Mouse (Mus musculus): ENCODE results near the gene Sec31b. TPM values are rescaled to one million over a fixed set of nuclear protein-coding genes. Genes with fewer than 3 reads are reported as not detected.

Gene Sec31b
- polyA plus RNA-seq, 2 experiments = 0.34 to 1.6 TPM

GRCm38 (mm10) chr19:44567763-44568162 lies 22.1 kb upstream of the Sec31b start:
- Histone ChIP-seq H3K27me3 (ENCODE audit: control insufficient read depth, insufficient read depth, low read length) (no peaks in the 10 kb centered on the region), H3K4me3 (replicated peaks; ENCODE audit: low read length) (no peak overlapping the region), H3K9ac (ENCODE audit: low read depth, low read length, severe bottlenecking) (no peak overlapping the region), H3K4me2 (replicated peaks; ENCODE audit: low read depth, low read length, severe bottlenecking) (no peak overlapping the region), H3K9me3 (ENCODE audit: control insufficient read depth, low read length) (no peaks in the 10 kb centered on the region), H3K4me1 (ENCODE audit: control insufficient read depth, insufficient read depth, low read length) (peaks cover 15% of the 10 kb centered on the region), H3K27ac (replicated peaks; ENCODE audit: low read depth, low read length) (no peak overlapping the region), H3K36me3 (ENCODE audit: control insufficient read depth, insufficient read depth, low read length) (peaks cover 73% of the 10 kb centered on the region)
- 89% methylated on average over 3 of the region's 3 CpGs for WGBS
- ATAC-seq (ENCODE audit: low FRiP score, low read depth) (no peak), DNase-seq (ENCODE audit: low spot score) (no peak)
- no peak for TF ChIP-seq POLR2A (IDR thresholded peaks at IDR 0.05; ENCODE audit: borderline replicate concordance, extremely low read depth, insufficient read depth, insufficient read length)

DNA sequence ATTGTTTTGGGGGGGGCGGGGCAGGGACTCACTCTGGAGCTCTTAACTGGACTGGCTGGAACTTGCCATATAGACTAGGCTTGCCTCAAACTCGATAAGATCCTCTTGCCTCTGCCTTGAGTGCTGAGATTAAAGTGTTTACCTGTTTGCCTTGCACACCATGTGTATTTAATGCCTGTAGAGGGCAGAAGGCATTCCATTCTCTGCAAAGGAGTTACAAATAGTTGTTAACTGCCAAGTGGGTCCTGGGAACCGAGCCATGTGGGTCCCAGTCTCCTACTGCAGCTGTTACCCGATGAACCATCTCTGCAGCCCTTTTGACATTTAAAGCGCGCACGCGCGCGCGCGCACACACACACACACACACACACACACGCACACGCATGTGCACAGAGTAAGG lies 18.3 kb upstream of the Sec31b start:
- Histone ChIP-seq H3K9me3 (ENCODE audit: control insufficient read depth, low read length) (no peaks in the 10 kb centered on the region), H3K36me3 (ENCODE audit: control insufficient read depth, insufficient read depth, low read length) (peaks cover 36% of the 10 kb centered on the region), H3K4me1 (ENCODE audit: control insufficient read depth, insufficient read depth, low read length) (peaks cover 15% of the 10 kb centered on the region), H3K4me3 (replicated peaks; ENCODE audit: low read length) (peak overlapping the region; percentile 80), H3K4me2 (replicated peaks; ENCODE audit: low read depth, low read length, severe bottlenecking) (peak overlapping the region; percentile 78), H3K27ac (replicated peaks; ENCODE audit: low read depth, low read length) (no peak overlapping the region), H3K27me3 (ENCODE audit: control insufficient read depth, insufficient read depth, low read length) (no peaks in the 10 kb centered on the region), H3K9ac (ENCODE audit: low read depth, low read length, severe bottlenecking) (no peak overlapping the region)
- TF ChIP-seq POLR2A (IDR thresholded peaks at IDR 0.05; ENCODE audit: borderline replicate concordance, extremely low read depth, insufficient read depth, insufficient read length) = no peak
- DNase-seq (ENCODE audit: low spot score) (no peak), ATAC-seq (ENCODE audit: low FRiP score, low read depth) (no peak)
- WGBS = 86% methylated on average over 14 of the region's 14 CpGs

DNA sequence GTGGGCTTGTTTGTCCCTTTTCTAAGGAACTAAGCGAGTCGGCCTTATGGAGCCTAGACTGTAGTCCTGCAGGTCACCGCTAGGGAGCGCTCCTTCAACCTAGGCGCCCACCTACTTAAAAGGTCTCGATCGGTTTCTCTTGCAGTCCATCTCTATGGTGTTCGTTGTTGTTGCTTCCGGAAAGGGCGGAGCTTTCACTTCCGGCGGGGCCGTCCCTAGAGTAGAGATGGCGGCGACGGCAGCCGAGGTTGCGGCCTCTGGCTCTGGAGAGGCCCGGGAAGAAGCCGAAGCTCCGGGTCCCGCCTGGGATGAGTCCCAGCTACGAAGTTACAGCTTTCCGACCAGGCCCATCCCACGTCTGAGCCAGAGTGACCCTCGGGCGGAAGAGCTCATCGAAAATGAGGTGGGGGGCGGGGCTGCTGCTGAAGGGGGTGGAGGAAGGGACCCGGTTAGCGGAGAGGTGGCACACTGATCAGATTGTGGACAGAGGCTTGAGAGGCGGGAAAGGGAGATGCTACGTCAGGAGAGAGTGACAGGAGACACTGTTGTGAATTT lies 17.1 kb upstream of the Sec31b start, which contains the start of gene Hif1an:
Gene Hif1an (plus strand): TSS at position 199 of the 555 bp plus-strand sequence.
- no peaks in the 10 kb centered on the region for H3K27me3 ChIP-seq (ENCODE audit: control insufficient read depth, insufficient read depth, low read length)
- H3K9ac ChIP-seq (ENCODE audit: low read depth, low read length, severe bottlenecking) = peak within 1 kb of the TSS; percentile 71
- peak within 1 kb of the TSS; percentile 80 for H3K4me3 ChIP-seq (replicated peaks; ENCODE audit: low read length)
- no peaks in the 10 kb centered on the region for H3K9me3 ChIP-seq (ENCODE audit: control insufficient read depth, low read length)
- ATAC-seq (ENCODE audit: low FRiP score, low read depth) (peak; percentile 96), DNase-seq (ENCODE audit: low spot score) (peak; percentile 97)
- H3K4me2 ChIP-seq (replicated peaks; ENCODE audit: low read depth, low read length, severe bottlenecking) = peak within 1 kb of the TSS; percentile 78
- H3K27ac ChIP-seq (replicated peaks; ENCODE audit: low read depth, low read length) = peak within 1 kb of the TSS; percentile 69
- H3K36me3 ChIP-seq (ENCODE audit: control insufficient read depth, insufficient read depth, low read length) = peaks cover 23% of the 10 kb centered on the region
- H3K4me1 ChIP-seq (ENCODE audit: control insufficient read depth, insufficient read depth, low read length) = peaks cover 15% of the 10 kb centered on the region
- WGBS = under 1% methylated on average over 33 of the region's 33 CpGs
- TF ChIP-seq POLR2A (IDR thresholded peaks at IDR 0.05; ENCODE audit: borderline replicate concordance, extremely low read depth, insufficient read depth, insufficient read length) = peak; percentile 87; the same call in 1 of the 2 replicates

DNA sequence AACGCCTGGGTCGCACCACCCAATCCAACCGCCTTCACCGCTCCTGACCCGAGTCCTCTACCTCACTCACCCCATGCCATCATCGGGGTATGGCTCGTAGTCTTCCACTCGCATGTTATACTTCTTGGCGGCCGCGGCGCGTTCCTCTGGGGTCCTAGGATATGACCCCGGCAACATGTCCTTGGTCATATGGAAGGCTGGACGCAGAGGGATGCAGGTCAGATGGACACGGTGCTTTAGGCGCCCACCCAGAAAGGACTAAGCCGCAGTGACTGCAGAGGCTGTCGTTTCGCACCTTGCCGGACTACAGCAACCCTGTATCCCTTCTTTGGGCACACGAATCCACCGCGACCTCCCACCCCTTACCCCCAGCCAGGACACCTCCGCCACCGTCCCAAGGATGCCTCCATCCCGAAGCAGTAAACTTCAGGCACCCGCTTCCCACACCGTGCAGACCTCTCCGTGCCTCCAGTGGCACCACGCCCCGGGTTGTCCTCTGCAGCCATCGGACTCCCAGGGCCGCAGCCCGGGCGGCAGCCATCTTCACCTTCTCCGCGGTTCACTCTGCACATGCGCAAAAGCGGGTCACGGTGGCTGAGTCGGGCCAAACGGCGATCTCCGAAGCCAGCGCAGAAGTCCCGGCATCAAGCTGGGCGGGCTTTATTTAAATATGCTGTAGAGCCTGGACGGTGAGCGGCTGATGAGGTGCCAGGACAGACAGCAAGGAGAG lies 9.4 kb upstream of the Sec31b start, which contains the start of gene Ndufb8:
Gene Ndufb8 (minus strand): TSS at position 580 of the 730 bp plus-strand sequence.
- H3K36me3 ChIP-seq (ENCODE audit: control insufficient read depth, insufficient read depth, low read length) = peaks cover 33% of the 10 kb centered on the region
- no peaks in the 10 kb centered on the region for H3K9me3 ChIP-seq (ENCODE audit: control insufficient read depth, low read length)
- H3K4me2 ChIP-seq (replicated peaks; ENCODE audit: low read depth, low read length, severe bottlenecking) = peak within 1 kb of the TSS; percentile 84
- H3K9ac ChIP-seq (ENCODE audit: low read depth, low read length, severe bottlenecking) = peak within 1 kb of the TSS; percentile 92
- H3K4me3 ChIP-seq (replicated peaks; ENCODE audit: low read length) = peak within 1 kb of the TSS; percentile 65
- no peaks in the 10 kb centered on the region for H3K27me3 ChIP-seq (ENCODE audit: control insufficient read depth, insufficient read depth, low read length)
- under 1% methylated on average over 48 of the region's 50 CpGs for WGBS
- H3K4me1 ChIP-seq (ENCODE audit: control insufficient read depth, insufficient read depth, low read length) = peaks cover 6% of the 10 kb centered on the region
- DNase-seq (ENCODE audit: low spot score) (peak; percentile 88), ATAC-seq (ENCODE audit: low FRiP score, low read depth) (peak; percentile 88)
- peak within 1 kb of the TSS; percentile 61 for H3K27ac ChIP-seq (replicated peaks; ENCODE audit: low read depth, low read length)
- TF ChIP-seq POLR2A (IDR thresholded peaks at IDR 0.05; ENCODE audit: borderline replicate concordance, extremely low read depth, insufficient read depth, insufficient read length) = peak; percentile 90; the same call in 1 of the 2 replicates

DNA sequence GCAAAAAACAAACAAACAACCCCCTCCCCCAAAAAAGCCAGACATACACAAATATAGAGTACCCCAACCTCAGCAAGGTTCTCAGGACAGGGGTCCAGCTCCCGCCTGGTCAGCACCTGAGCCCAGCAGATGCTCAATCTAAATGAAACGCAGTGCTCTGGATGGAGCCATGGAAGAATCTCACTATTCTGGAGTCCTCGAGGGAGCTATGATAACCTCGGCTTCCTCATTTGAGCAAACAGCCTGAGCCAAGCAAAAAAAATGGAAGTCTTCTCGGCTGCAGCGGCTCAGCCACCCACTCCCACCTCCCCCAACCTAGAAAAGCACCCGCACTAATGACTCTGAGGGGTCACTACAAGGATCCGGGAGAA lies 8.8 kb upstream of the Sec31b start:
- Histone ChIP-seq H3K36me3 (ENCODE audit: control insufficient read depth, insufficient read depth, low read length) (peaks cover 39% of the 10 kb centered on the region), H3K4me1 (ENCODE audit: control insufficient read depth, insufficient read depth, low read length) (peaks cover 6% of the 10 kb centered on the region), H3K27ac (replicated peaks; ENCODE audit: low read depth, low read length) (no peak overlapping the region), H3K4me2 (replicated peaks; ENCODE audit: low read depth, low read length, severe bottlenecking) (peak overlapping the region; percentile 84), H3K4me3 (replicated peaks; ENCODE audit: low read length) (peak overlapping the region; percentile 65), H3K9me3 (ENCODE audit: control insufficient read depth, low read length) (no peaks in the 10 kb centered on the region), H3K9ac (ENCODE audit: low read depth, low read length, severe bottlenecking) (peak overlapping the region; percentile 92), H3K27me3 (ENCODE audit: control insufficient read depth, insufficient read depth, low read length) (no peaks in the 10 kb centered on the region)
- no peak for TF ChIP-seq POLR2A (IDR thresholded peaks at IDR 0.05; ENCODE audit: borderline replicate concordance, extremely low read depth, insufficient read depth, insufficient read length)
- 4% methylated on average over 8 of the region's 8 CpGs for WGBS
- no peak for ATAC-seq (ENCODE audit: low FRiP score, low read depth)
- DNase-seq (ENCODE audit: low spot score) = no peak
